Mouse (Mus musculus): ENCODE results near the gene Gipc1. TPM values are rescaled to one million over a fixed set of nuclear protein-coding genes. Genes with fewer than 3 reads are reported as not detected.
A peak's percentile ranks its signal among the peaks of the same experiment; 100 is the strongest.

The Gipc1 gene
- polyA plus RNA-seq, 2 experiments = 102 to 134 TPM

DNA sequence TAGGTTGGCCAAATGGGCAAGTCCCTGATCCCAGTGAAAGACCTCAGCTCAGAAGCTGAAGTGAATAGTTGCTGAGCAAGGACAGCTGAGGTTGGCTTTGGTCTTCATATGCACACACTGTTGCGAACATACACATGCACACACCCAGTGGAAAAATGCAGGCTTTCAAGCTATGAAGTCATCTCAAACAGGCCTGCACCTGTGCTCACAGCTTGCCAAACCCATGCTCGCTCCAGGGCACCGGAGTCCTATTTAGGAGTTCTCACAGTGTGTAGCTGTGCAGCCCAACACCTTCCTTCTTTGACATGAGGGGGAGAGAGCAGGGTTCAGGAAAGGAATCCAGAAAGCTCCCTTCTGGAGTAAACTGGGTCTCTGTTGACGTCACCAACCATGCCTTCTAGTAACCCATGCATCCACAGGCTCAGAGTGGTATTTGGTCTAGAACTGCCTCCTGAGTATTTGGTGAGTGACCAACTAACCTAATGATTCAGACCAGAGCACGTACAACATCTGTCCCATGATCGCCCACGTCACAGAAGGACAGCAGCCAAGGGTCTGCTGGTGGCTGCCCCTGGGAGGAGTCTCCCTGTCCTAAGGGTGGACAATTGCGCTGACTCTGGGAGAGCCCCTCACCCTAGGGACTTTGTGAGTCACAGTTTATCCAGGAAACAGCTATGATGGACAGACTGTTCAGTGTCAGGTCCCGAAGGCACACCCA, 32.8 kb upstream of the Gipc1 start:
- Histone ChIP-seq H3K9me3 (ENCODE audit: control insufficient read depth, low read length) (no peaks in the 10 kb centered on the region), H3K36me3 (ENCODE audit: control insufficient read depth, insufficient read depth, low read length) (no peaks in the 10 kb centered on the region), H3K27me3 (ENCODE audit: control insufficient read depth, insufficient read depth, low read length) (no peaks in the 10 kb centered on the region), H3K4me1 (ENCODE audit: control insufficient read depth, insufficient read depth, low read length) (no peaks in the 10 kb centered on the region), H3K4me3 (replicated peaks; ENCODE audit: low read length) (no peak overlapping the region), H3K27ac (replicated peaks; ENCODE audit: low read depth, low read length) (peak overlapping the region; percentile 33; the same call in 1 of the 2 replicates), H3K9ac (ENCODE audit: low read depth, low read length, severe bottlenecking) (no peak overlapping the region), H3K4me2 (replicated peaks; ENCODE audit: low read depth, low read length, severe bottlenecking) (no peak overlapping the region)
- ATAC-seq (ENCODE audit: low FRiP score, low read depth) = peak; percentile 32; the same call in 1 of the 2 replicates
- no peak for TF ChIP-seq POLR2A (IDR thresholded peaks at IDR 0.05; ENCODE audit: borderline replicate concordance, extremely low read depth, insufficient read depth, insufficient read length)
- 80% methylated on average over 9 of the region's 9 CpGs for WGBS
- peak; percentile 63 for DNase-seq (ENCODE audit: low spot score)

DNA sequence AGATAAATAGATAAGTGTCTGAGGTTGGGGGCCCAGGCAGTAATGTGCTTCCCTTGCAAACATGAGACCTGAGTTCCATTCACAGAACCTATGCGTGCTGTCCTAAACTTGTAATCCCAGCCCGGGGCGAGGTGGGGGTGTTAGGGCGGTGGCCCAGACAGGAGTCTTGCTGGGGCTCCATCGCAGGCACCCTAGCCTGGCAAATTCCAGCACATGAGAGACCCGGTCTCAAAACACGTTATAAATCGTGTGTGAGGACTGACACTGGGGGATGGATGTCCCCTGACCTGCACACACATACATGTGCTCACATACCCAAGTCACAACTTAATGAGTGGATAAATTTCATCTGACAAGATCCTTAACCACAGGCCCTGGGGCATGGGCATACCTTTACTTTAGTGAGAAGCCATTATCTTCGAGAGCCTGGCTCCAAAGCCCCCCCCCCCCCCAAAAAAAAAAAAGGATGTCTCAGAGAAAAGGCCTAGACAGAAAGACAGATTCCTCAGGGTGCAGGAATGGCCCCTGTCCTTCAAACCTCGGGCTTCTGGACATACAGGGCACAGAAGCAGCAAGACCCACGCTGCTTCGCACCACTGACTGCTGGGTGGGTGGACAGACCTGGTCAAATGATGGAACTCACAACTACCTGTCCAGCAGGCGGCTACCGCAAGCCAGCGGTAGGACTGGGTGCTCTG, 30.6 kb upstream of the Gipc1 start:
- H3K36me3 ChIP-seq (ENCODE audit: control insufficient read depth, insufficient read depth, low read length) = no peaks in the 10 kb centered on the region
- 46% methylated on average over 15 of the region's 15 CpGs for WGBS
- H3K9me3 ChIP-seq (ENCODE audit: control insufficient read depth, low read length) = no peaks in the 10 kb centered on the region

DNA sequence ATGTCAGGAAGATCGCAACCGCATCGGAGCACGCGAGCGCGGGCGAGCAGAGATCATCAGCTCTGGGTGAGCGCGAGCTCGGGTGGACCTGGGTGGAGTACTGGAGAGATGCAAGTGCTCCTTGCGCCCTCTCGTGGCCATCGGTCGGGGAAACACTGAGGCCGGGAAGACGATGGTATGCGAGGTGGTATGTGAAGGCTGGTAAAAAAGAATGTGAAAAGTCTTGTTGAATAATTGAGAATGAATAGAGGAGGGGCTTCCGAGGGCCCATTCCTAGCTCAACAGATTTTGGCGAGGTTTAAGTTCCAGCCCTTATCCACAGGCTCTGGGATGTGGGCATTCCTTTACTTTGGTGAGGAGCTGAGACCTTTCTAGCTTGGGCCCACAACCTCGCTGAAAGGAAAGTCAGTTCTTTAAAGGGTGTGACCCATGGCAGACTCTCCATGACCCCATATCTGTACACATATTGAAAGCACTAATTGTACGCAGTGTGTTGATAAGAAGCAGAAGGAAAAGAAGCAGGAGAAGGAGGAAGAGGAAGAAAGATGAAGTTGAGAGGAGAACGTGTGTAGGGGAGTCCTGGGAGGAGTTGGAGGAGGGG, 30.0 kb upstream of the Gipc1 start:
- H3K27me3 ChIP-seq (ENCODE audit: control insufficient read depth, insufficient read depth, low read length) = no peaks in the 10 kb centered on the region
- 0 out of 2 replicates have a peak, but pooled peaks have one; percentile 12 for TF ChIP-seq POLR2A (IDR thresholded peaks at IDR 0.05; ENCODE audit: borderline replicate concordance, extremely low read depth, insufficient read depth, insufficient read length)
- H3K9me3 ChIP-seq (ENCODE audit: control insufficient read depth, low read length) = no peaks in the 10 kb centered on the region
- H3K4me1 ChIP-seq (ENCODE audit: control insufficient read depth, insufficient read depth, low read length) = no peaks in the 10 kb centered on the region
- H3K27ac ChIP-seq (replicated peaks; ENCODE audit: low read depth, low read length) = no peak overlapping the region
- H3K9ac ChIP-seq (ENCODE audit: low read depth, low read length, severe bottlenecking) = peak overlapping the region; percentile 40
- H3K4me2 ChIP-seq (replicated peaks; ENCODE audit: low read depth, low read length, severe bottlenecking) = peak overlapping the region; percentile 58
- DNase-seq (ENCODE audit: low spot score) = peak; percentile 83
- H3K4me3 ChIP-seq (replicated peaks; ENCODE audit: low read length) = peak overlapping the region; percentile 32
- H3K36me3 ChIP-seq (ENCODE audit: control insufficient read depth, insufficient read depth, low read length) = no peaks in the 10 kb centered on the region
- peak; percentile 87 for ATAC-seq (ENCODE audit: low FRiP score, low read depth)
- WGBS = 12% methylated on average over 23 of the region's 23 CpGs

More for the DNA sequence above, 30.6 kb upstream of the Gipc1 start:
- DNase-seq (ENCODE audit: low spot score) = no peak
- Histone ChIP-seq H3K4me2 (replicated peaks; ENCODE audit: low read depth, low read length, severe bottlenecking) (peak overlapping the region; percentile 58), H3K27ac (replicated peaks; ENCODE audit: low read depth, low read length) (no peak overlapping the region), H3K27me3 (ENCODE audit: control insufficient read depth, insufficient read depth, low read length) (no peaks in the 10 kb centered on the region), H3K9ac (ENCODE audit: low read depth, low read length, severe bottlenecking) (peak overlapping the region; percentile 40), H3K4me1 (ENCODE audit: control insufficient read depth, insufficient read depth, low read length) (no peaks in the 10 kb centered on the region), H3K4me3 (replicated peaks; ENCODE audit: low read length) (peak overlapping the region; percentile 32)
- TF ChIP-seq POLR2A (IDR thresholded peaks at IDR 0.05; ENCODE audit: borderline replicate concordance, extremely low read depth, insufficient read depth, insufficient read length) = no peak
- peak; percentile 38 for ATAC-seq (ENCODE audit: low FRiP score, low read depth)

DNA sequence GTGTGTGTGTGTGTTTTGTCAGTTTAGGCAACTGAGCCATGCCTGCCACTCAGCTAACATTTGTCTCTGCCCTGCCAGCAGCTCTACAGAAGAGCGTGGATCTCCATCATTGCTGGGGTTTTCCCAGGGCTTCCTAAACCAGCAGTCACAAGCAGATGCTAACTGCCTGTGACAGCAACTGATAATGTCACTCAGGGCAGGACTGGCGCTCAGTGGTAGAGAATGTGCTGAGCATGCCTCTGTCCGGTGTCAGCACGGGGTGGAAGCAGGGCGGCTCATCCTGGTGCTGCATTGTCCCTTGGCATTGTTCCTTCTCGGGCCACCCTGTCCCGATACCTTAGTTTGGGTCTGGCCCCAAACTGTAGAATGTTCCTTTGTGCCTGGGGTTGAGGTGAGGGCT, 28.9 kb upstream of the Gipc1 start:
- DNase-seq (ENCODE audit: low spot score) = no peak
- TF ChIP-seq POLR2A (IDR thresholded peaks at IDR 0.05; ENCODE audit: borderline replicate concordance, extremely low read depth, insufficient read depth, insufficient read length) = no peak
- Histone ChIP-seq H3K27ac (replicated peaks; ENCODE audit: low read depth, low read length) (no peak overlapping the region), H3K9me3 (ENCODE audit: control insufficient read depth, low read length) (no peaks in the 10 kb centered on the region), H3K4me3 (replicated peaks; ENCODE audit: low read length) (no peak overlapping the region), H3K27me3 (ENCODE audit: control insufficient read depth, insufficient read depth, low read length) (no peaks in the 10 kb centered on the region), H3K4me1 (ENCODE audit: control insufficient read depth, insufficient read depth, low read length) (no peaks in the 10 kb centered on the region), H3K36me3 (ENCODE audit: control insufficient read depth, insufficient read depth, low read length) (no peaks in the 10 kb centered on the region), H3K4me2 (replicated peaks; ENCODE audit: low read depth, low read length, severe bottlenecking) (no peak overlapping the region), H3K9ac (ENCODE audit: low read depth, low read length, severe bottlenecking) (no peak overlapping the region)
- 92% methylated on average over 7 of the region's 7 CpGs for WGBS
- no peak for ATAC-seq (ENCODE audit: low FRiP score, low read depth)

DNA sequence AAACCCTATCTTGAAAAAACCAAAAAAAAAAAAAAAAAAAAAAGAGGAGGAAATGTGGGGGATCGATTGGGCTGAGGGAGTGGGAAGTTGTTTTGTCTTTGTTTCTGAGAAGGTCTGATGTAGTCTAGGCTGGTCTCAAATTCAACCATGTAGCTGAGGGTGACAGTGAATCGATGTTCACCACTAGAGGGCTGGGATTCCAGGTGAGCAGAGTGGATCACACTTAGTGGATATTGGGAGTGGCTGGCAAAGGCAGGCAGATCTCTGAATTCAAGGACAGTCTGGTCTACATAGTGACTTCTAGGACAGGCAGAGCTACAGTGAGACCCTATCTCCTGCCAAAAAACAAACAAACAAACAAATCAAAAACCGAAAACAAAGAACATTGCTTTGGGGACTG, 27.7 kb upstream of the Gipc1 start:
- H3K4me3 ChIP-seq (replicated peaks; ENCODE audit: low read length) = no peak overlapping the region
- no peak overlapping the region for H3K27ac ChIP-seq (replicated peaks; ENCODE audit: low read depth, low read length)
- 43% methylated on average over 3 of the region's 3 CpGs for WGBS
- no peaks in the 10 kb centered on the region for H3K4me1 ChIP-seq (ENCODE audit: control insufficient read depth, insufficient read depth, low read length)
- no peaks in the 10 kb centered on the region for H3K36me3 ChIP-seq (ENCODE audit: control insufficient read depth, insufficient read depth, low read length)
- DNase-seq (ENCODE audit: low spot score) (no peak), ATAC-seq (ENCODE audit: low FRiP score, low read depth) (no peak)
- TF ChIP-seq POLR2A (IDR thresholded peaks at IDR 0.05; ENCODE audit: borderline replicate concordance, extremely low read depth, insufficient read depth, insufficient read length) = no peak
- no peak overlapping the region for H3K4me2 ChIP-seq (replicated peaks; ENCODE audit: low read depth, low read length, severe bottlenecking)
- no peaks in the 10 kb centered on the region for H3K9me3 ChIP-seq (ENCODE audit: control insufficient read depth, low read length)
- H3K27me3 ChIP-seq (ENCODE audit: control insufficient read depth, insufficient read depth, low read length) = no peaks in the 10 kb centered on the region
- H3K9ac ChIP-seq (ENCODE audit: low read depth, low read length, severe bottlenecking) = no peak overlapping the region
